Mouse (Mus musculus): ENCODE results near the gene Pla2g10. TPM values are rescaled to one million over a fixed set of nuclear protein-coding genes. Genes with fewer than 3 reads are reported as not detected.

Gene Pla2g10
- not detected for polyA plus RNA-seq (2017; shearing (Covaris generic))

DNA sequence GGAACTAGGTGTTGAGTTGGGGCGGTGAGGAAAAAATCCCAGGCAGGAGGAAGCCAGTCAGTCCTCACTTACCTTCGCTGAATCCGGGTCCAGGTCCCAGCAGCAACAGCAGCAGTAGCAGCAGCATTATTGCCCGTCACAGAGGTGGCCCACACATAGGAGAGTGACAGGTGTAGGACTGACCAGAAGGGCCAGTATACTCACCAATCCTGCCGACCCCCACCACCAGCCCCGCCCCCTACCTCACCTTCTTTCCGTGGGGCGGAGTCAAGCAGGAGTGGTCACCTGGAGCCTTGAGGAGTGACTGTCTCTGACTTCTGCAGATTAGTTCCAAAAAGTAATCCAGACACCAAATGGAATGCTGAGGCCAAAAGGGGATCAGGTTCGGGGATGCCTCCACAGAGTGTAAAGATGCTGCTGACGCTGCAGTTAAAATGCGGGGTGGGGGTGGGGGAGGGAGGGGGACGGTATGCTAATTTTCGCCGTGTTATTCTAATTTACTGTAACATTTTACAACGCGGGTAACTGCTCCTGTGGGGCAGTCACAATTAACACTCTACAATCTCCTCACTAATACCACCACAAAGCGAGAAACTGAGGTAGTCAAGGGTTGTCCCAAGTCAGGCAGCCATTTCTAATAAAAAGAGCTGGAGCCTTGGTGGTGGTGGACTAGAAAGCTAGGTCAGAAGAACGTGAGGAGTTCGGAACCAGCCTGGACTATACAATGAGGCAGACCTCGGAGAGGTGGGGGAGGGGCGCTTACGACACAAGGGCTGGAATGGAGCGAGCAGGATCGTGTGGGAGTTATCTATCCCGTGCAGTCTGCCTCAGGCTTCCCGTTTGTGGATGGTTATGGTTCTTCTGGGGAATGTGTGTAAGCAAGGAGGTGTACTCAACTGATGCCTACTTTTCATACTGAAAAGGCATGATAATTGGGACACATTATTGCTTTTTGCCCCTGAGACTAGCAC lies at the start of gene Pla2g10:
TSS of gene Pla2g10 (minus strand) at position 699 of the 971 bp plus-strand sequence.

DNA sequence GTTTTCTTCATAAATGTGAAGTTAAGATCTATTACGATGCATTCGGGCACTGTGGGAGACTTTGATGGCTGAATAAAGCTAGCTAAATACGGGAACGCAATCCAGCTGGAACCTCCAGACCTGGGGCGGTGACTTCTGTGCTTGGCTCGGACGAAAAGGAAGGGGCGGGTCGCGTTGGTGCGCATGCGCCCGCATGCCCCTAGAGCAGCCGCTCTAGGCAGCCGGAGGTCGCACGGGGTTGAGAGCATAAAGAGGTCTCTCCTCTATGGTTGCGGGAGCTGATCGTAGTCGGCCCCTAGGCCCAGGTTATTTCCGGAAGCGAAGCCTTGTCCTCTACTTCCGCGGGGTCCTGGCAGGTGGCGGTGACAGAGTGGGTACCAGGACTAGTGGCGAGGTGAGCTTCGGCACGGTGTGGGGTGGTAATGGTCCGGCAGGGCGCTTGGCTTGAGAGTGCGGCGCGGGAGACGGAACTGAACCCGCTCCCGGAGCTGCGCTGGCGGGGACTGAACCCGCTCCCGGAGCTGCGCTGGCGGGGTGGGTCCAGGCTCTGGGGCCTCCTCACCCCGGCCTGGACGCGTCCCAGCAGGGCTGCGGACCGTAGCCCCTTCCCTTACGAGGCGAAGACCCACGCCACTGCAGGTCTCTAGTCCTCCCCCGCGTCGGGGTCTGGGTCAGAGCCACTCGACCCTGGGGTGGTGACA lies 58.9 kb downstream of the Pla2g10 start, which contains the start of the genes Bfar and 3110001I22Rik:
TSS of gene Bfar (plus strand) at position 174 of the 701 bp plus-strand sequence.
TSS of gene 3110001I22Rik (plus strand) at position 245 of the 701 bp plus-strand sequence.

DNA sequence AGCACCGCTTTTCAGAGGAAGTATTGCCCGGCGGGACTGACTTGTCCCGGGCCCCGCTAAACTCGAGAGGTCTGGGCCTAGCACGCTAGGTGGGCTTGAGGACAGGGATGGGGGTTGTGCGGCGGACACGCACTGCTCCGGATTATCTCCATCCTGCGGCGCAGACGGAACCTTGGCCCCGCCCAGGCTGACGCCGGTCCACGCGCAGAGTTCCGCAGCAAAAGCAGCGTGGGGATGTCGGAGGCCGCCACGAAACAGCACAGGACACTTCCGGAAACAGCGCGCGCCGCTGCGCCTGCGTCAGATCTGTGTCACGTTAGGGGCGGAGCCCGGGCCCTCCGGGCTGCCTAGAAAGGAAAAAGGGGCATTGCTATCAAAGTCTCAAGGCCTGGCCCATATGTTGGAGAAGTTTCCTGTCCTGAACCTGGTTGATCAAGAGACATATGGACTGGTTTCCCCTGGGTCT lies 62.9 kb downstream of the Pla2g10 start, which contains the start of gene Parn:
TSS of gene Parn (minus strand) at position 293 of the 466 bp plus-strand sequence.

Other genes with a start within 250 kb of the Pla2g10 start
- gene Parn, start 62.8 kb downstream of the Pla2g10 start, polyA plus RNA-seq (2017; shearing (Covaris generic)): 57.6 TPM
- gene Bfar, start 59.1 kb downstream of the Pla2g10 start, polyA plus RNA-seq (2017; shearing (Covaris generic)): 66.4 TPM
- gene 3110001I22Rik, start 59.1 kb downstream of the Pla2g10 start, polyA plus RNA-seq (2017; shearing (Covaris generic)): 12.0 TPM
- gene Rrn3, start 49.7 kb upstream of the Pla2g10 start, polyA plus RNA-seq (2017; shearing (Covaris generic)): 43.4 TPM
- gene Ntan1, start 87.9 kb upstream of the Pla2g10 start, polyA plus RNA-seq (2017; shearing (Covaris generic)): 191 TPM
- gene Pdxdc1, start 172.1 kb upstream of the Pla2g10 start, polyA plus RNA-seq (2017; shearing (Covaris generic)): 43.4 TPM
- 0.15 TPM for gene Mpv17l, start 172.2 kb upstream of the Pla2g10 start, polyA plus RNA-seq (2017; shearing (Covaris generic))